Mouse (Mus musculus) brain, embryonic 14.5 days (tissue): ENCODE results near the gene Rgs2.

ENCODE experiments used
- CTCF ChIP-seq: fragments of 200-500 bp; IDR thresholded peaks from 2 replicates; pipeline ENCODE4 v1.5.1; 2012; ENCODE audit warnings: inconsistent platforms, mild to moderate bottlenecking, moderate library complexity, borderline replicate concordance; ENCODE audit not compliant: insufficient read depth, insufficient read length; ENCODE audit errors: extremely low read depth
- POLR2A ChIP-seq: fragments of 200-500 bp; IDR thresholded peaks from 2 replicates; pipeline ENCODE4 v1.6.1; 2012; ENCODE audit warnings: mild to moderate bottlenecking, inconsistent platforms, borderline replicate concordance; ENCODE audit not compliant: poor library complexity, insufficient read depth, insufficient read length, severe bottlenecking; ENCODE audit errors: extremely low read depth

GRCm38 (mm10) chr1:144005648-144006047, 1.7 kb upstream of the Rgs2 start:
- TF ChIP-seq CTCF (no peak), POLR2A (no peak)
